Mouse (Mus musculus): Measurements from ENCODE around the gene Lfng.

The Lfng gene

GRCm38 (mm10) chr5:140639312-140639711, 32.2 kb downstream of the Lfng start:
- no peak for DNase-seq (ENCODE audit: low spot score in 2 of 2)

GRCm38 (mm10) chr5:140639871-140640270, 32.8 kb downstream of the Lfng start:
- no peak for DNase-seq (ENCODE audit: low spot score in 2 of 2)

GRCm38 (mm10) chr5:140640812-140641211, 33.7 kb downstream of the Lfng start:
- no peak for DNase-seq (ENCODE audit: low spot score in 2 of 2)

GRCm38 (mm10) chr5:140641254-140641928, 34.3 kb downstream of the Lfng start:
- no peak for DNase-seq (ENCODE audit: low spot score in 2 of 2)

GRCm38 (mm10) chr5:140642076-140642475, 35.0 kb downstream of the Lfng start:
- DNase-seq (ENCODE audit: low spot score in 2 of 2), result peak in 1 of 2 experiments; percentile 42

- DNase-seq (ENCODE audit: low spot score in 2 of 2), result no peak
Measured at GRCm38 (mm10) chr5:140644263-140644662, 37.1 kb downstream of the Lfng start.

- DNase-seq (ENCODE audit: low spot score in 2 of 2), result no peak
Measured at GRCm38 (mm10) chr5:140644702-140645201, 37.6 kb downstream of the Lfng start.

GRCm38 (mm10) chr5:140645454-140645853, 38.3 kb downstream of the Lfng start:
- DNase-seq (ENCODE audit: low spot score in 2 of 2), result no peak

GRCm38 (mm10) chr5:140646171-140646570, 39.1 kb downstream of the Lfng start:
- no peak for DNase-seq (ENCODE audit: low spot score in 2 of 2)

GRCm38 (mm10) chr5:140647031-140647760, 40.1 kb downstream of the Lfng start:
- DNase-seq (ENCODE audit: low spot score in 2 of 2), result no peak

GRCm38 (mm10) chr5:140647821-140648518, 40.9 kb downstream of the Lfng start:
- DNase-seq (ENCODE audit: low spot score in 2 of 2), result no peak

- peak in 1 of 2 experiments; percentile 30 for DNase-seq (ENCODE audit: low spot score in 2 of 2)
Measured at GRCm38 (mm10) chr5:140648519-140649100, 41.5 kb downstream of the Lfng start, which contains the start of gene Ttyh3. Ttyh3 (minus strand) TSS chr5:140649031.

GRCm38 (mm10) chr5:140649101-140649667, 42.1 kb downstream of the Lfng start:
- DNase-seq (ENCODE audit: low spot score in 2 of 2), result peak; percentile 93 to 97

- DNase-seq (ENCODE audit: low spot score in 2 of 2), result no peak
Measured at GRCm38 (mm10) chr5:140649881-140650414, 42.8 kb downstream of the Lfng start.

GRCm38 (mm10) chr5:140651231-140651630, 44.1 kb downstream of the Lfng start:
- DNase-seq (ENCODE audit: low spot score in 2 of 2), result no peak

GRCm38 (mm10) chr5:140652587-140652986, 45.5 kb downstream of the Lfng start:
- no peak for DNase-seq (ENCODE audit: low spot score in 2 of 2)

- DNase-seq (ENCODE audit: low spot score in 2 of 2), result no peak
Measured at GRCm38 (mm10) chr5:140654096-140654845, 47.2 kb downstream of the Lfng start.

- no peak for DNase-seq (ENCODE audit: low spot score in 2 of 2)
Measured at GRCm38 (mm10) chr5:140659607-140660272, 52.6 kb downstream of the Lfng start.

GRCm38 (mm10) chr5:140660398-140660797, 53.3 kb downstream of the Lfng start:
- DNase-seq (ENCODE audit: low spot score in 2 of 2), result no peak

- peak in 1 of 2 experiments; percentile 47 for DNase-seq (ENCODE audit: low spot score in 2 of 2)
Measured at GRCm38 (mm10) chr5:140661427-140661826, 54.3 kb downstream of the Lfng start.
